Mouse (Mus musculus) stomach, embryonic 15.5 days (tissue): ENCODE measurements around the gene Endog. TPM values are rescaled to one million over a fixed set of nuclear protein-coding genes. Genes with fewer than 3 reads are reported as not detected.
"Not testable (repeated sequence)": the region's sequence is repeated elsewhere in the genome, so short reads cannot be mapped to it uniquely, and the experiment has no call there.

Source experiments
- ATAC-seq: fragments of 200-750 bp; cut with Nextera tagmentation; 2 replicates; pipeline ENCODE4 v1.8.0; 2017; ENCODE audit warnings: low read depth, moderate number of reproducible peaks, moderate TSS enrichment; ENCODE audit not compliant: insufficient read depth, low FRiP score
- H3K27ac ChIP-seq: fragments of 300-500 bp; sonication (generic); 2 replicates; pipeline ENCODE4 v1.5.1; 2015; ENCODE audit warnings: mild to moderate bottlenecking, inconsistent platforms
- H3K27me3 ChIP-seq: fragments of 300-500 bp; sonication (generic); replicated peaks from 2 replicates; pipeline ENCODE4 v1.6.1; 2015; ENCODE audit warnings: inconsistent platforms
- H3K36me3 ChIP-seq: fragments of 300-500 bp; sonication (generic); 2 replicates; pipeline ENCODE4 v1.6.1; 2015; ENCODE audit warnings: inconsistent platforms
- H3K4me1 ChIP-seq: fragments of 300-500 bp; sonication (generic); 2 replicates; pipeline ENCODE4 v1.6.1; 2015; ENCODE audit warnings: inconsistent platforms
- H3K4me2 ChIP-seq: fragments of 300-500 bp; sonication (generic); 2 replicates; pipeline ENCODE4 v1.6.1; 2015; ENCODE audit warnings: mild to moderate bottlenecking, inconsistent platforms
- H3K4me3 ChIP-seq: fragments of 300-500 bp; sonication (generic); replicated peaks from 2 replicates; pipeline ENCODE4 v1.5.1; 2015; ENCODE audit warnings: inconsistent platforms
- H3K9ac ChIP-seq: fragments of 300-500 bp; sonication (generic); 2 replicates; pipeline ENCODE4 v1.6.1; 2015; ENCODE audit warnings: inconsistent platforms
- H3K9me3 ChIP-seq: fragments of 300-500 bp; sonication (generic); 2 replicates; pipeline ENCODE4 v1.6.1; 2016; ENCODE audit warnings: inconsistent platforms
- WGBS: fragments of 180-500 bp; shearing (Covaris S2); methylation state at CpG from one replicate; pipeline ENCODE4 v1.1.7; 2015; 5-methylcytosine and 5-hydroxymethylcytosine counted together
- polyA plus RNA-seq: library from polyadenylated mRNA; unstranded; fragments of >200 nt; fragmentation: Nextera tagmentation; extraction: Ambion mirVana; gene quantifications from 2 replicates; pipeline ENCODE4 v1.2.1, GENCODE M21; 2015

Gene Endog
- polyA plus RNA-seq, 1 experiment from 2014 or later, result 31.5 TPM

DNA sequence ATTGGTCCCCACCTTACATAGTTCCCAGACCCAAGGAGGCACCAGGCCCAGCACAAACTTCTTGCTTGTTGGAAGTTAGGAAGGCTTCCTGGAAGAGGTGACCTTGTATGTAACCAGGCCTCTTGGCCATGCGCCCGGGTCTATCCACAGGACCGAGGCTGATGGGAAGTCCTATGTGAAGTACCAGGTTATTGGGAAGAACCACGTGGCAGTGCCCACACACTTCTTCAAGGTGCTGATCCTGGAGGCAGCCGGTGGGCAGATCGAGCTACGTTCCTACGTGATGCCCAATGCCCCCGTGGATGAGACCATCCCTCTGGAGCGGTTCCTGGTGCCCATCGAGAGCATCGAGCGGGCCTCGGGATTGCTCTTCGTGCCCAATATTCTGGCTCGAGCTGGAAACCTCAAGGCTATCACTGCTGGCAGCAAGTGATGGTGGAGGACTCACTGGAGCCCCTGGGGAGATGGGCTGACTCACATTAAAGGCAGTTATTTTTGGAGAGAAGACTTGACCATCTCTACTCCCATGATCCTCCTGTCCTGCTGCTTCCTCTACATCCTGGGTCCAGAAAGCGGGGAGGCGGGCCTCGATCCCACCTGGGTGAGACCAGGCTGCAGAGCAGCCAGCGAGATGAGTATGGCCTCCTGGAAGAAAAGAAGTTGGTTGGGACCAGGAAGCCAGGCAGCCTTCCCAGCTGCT lies 2.4 kb downstream of the Endog start:
- H3K36me3 ChIP-seq, result peaks cover 40% of the 10 kb centered on the region
- peaks cover 20% of the 10 kb centered on the region for H3K4me1 ChIP-seq
- H3K9ac ChIP-seq, result no peak overlapping the region
- no peak overlapping the region for H3K27ac ChIP-seq
- ATAC-seq, result no peak
- 94% methylated on average over 20 of the region's 20 CpGs for WGBS
- H3K4me2 ChIP-seq, result no peak overlapping the region
- H3K9me3 ChIP-seq, result no peaks in the 10 kb centered on the region
- H3K4me3 ChIP-seq, result no peak overlapping the region
- H3K27me3 ChIP-seq, result no peaks in the 10 kb centered on the region

GRCm38 (mm10) chr2:30175897-30176296 lies 4.6 kb downstream of the Endog start:
- ATAC-seq, result no peak
- Histone ChIP-seq H3K27me3 (no peaks in the 10 kb centered on the region), H3K9ac (no peak overlapping the region), H3K9me3 (no peaks in the 10 kb centered on the region), H3K4me1 (peaks cover 20% of the 10 kb centered on the region), H3K4me3 (no peak overlapping the region), H3K36me3 (peaks cover 40% of the 10 kb centered on the region), H3K27ac (no peak overlapping the region), H3K4me2 (no peak overlapping the region)
- WGBS, result 89% methylated on average over 8 of the region's 8 CpGs

- WGBS, result 97% methylated on average over 2 of the region's 2 CpGs
- Histone ChIP-seq H3K27me3 (no peaks in the 10 kb centered on the region), H3K27ac (no peak overlapping the region), H3K36me3 (peaks cover 40% of the 10 kb centered on the region), H3K9me3 (no peaks in the 10 kb centered on the region), H3K4me3 (0 out of 2 replicates have a peak overlapping the region, but pooled peaks have one; percentile 63), H3K9ac (no peak overlapping the region), H3K4me1 (peaks cover 17% of the 10 kb centered on the region), H3K4me2 (no peak overlapping the region)
- ATAC-seq, result no peak
Measured at GRCm38 (mm10) chr2:30176561-30176960, 5.3 kb downstream of the Endog start.

DNA sequence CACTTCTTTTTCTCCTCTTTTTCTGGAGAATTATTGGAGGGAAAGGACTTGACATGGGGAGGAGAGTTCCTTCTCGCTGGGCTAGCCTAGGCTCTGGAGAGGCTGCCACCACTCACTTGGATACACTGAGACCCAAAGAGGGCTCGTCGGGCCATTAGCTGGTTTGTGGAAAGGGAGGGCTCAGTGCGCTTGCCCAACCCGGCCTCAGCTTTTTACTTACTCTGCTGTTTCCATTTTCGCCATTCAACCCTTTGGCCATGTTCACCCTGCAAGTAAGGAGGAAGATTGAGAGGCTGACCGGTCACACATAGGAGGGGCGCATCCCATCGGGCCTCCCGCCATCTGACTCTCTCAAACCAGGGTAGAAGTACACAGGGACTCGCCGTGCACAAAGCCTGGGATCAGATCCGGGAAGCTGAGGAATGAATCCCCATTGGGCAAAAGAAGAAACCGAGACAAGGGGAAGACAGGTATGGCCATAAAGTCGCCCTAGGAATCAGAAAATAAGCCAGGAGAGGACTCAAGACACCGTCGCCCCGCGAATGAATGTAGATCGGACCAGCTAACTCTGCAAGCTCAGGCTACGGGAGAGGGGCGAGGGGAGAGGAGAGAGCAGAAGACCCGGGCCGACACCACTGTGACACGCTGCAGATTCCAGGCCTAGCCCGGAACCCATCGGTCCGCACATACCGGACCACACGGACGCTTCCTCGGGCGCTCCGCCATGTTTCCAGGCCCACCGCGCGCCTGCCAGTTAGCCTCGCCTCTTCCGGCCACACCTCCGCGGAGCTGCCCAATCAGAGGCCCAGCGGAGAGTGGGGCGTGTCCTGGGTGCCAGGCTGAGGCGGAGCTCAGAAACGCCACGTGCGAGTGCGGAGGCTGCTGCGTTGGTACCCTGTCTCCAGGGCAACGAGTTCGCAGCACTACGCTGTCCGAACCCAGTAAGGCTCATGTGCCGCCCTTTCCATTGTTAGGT lies 6.7 kb downstream of the Endog start, which contains the start of gene Spout1:
Spout1 (minus strand) TSS at position 760 of the 976 bp plus-strand sequence.
- Histone ChIP-seq H3K4me3 (peak within 1 kb of the TSS; percentile 63), H3K9me3 (no peaks in the 10 kb centered on the region), H3K4me1 (peaks cover 10% of the 10 kb centered on the region), H3K4me2 (peak within 1 kb of the TSS; percentile 79), H3K9ac (peak within 1 kb of the TSS; percentile 60), H3K27me3 (no peaks in the 10 kb centered on the region), H3K27ac (no peak within 1 kb of the TSS), H3K36me3 (peaks cover 38% of the 10 kb centered on the region)
- ATAC-seq, result peak; percentile 96
- 1% methylated on average over 54 of the region's 54 CpGs for WGBS

DNA sequence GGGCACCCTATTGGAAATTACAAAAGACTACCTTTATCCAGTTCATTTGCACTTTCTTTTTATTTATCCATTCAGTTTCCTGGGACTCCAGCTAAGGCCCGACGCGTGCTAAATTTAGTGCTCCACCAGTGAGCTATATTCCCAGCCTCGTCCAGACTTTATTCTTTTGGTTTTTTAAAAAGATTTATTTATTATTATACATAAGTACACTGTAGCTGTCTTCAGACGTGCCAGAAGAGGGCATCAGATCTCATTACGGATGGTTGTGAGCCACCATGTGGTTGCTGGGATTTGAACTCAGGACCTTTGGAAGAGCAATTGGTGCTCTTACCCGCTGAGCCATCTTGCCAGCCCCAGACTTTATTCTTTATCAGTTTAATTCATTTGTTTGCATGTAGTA lies 7.4 kb downstream of the Endog start:
- Histone ChIP-seq H3K4me1 (peaks cover 10% of the 10 kb centered on the region), H3K4me3 (peak overlapping the region; percentile 63), H3K36me3 (peaks cover 31% of the 10 kb centered on the region), H3K4me2 (peak overlapping the region; percentile 79)
- not testable (repeated sequence) for H3K27ac ChIP-seq, H3K27me3 ChIP-seq, H3K9me3 ChIP-seq, H3K9ac ChIP-seq, ATAC-seq
- 55% methylated on average over 7 of the region's 7 CpGs for WGBS

- peaks cover 4% of the 10 kb centered on the region for H3K4me1 ChIP-seq
- no peak overlapping the region for H3K4me3 ChIP-seq
- 0 out of 2 replicates have a peak, but pooled peaks cover 4% of the 10 kb centered on the region for H3K36me3 ChIP-seq
- no peak for ATAC-seq
- H3K27ac ChIP-seq, result no peak overlapping the region
- H3K4me2 ChIP-seq, result no peak overlapping the region
- H3K9me3 ChIP-seq, result no peaks in the 10 kb centered on the region
- no peaks in the 10 kb centered on the region for H3K27me3 ChIP-seq
- H3K9ac ChIP-seq, result no peak overlapping the region
- WGBS, result 86% methylated on average over 2 of the region's 2 CpGs
Measured at GRCm38 (mm10) chr2:30182424-30182823, 11.1 kb downstream of the Endog start.

GRCm38 (mm10) chr2:30183721-30184120 lies 12.4 kb downstream of the Endog start:
- WGBS, result 67% methylated on average over 3 of the region's 3 CpGs
- ATAC-seq, result no peak
- H3K27me3 ChIP-seq, result no peaks in the 10 kb centered on the region

GRCm38 (mm10) chr2:30185276-30185675 lies 14.0 kb downstream of the Endog start:
- Histone ChIP-seq H3K27ac (no peak overlapping the region), H3K36me3 (0 out of 2 replicates have a peak, but pooled peaks cover 4% of the 10 kb centered on the region), H3K9ac (no peak overlapping the region), H3K9me3 (no peaks in the 10 kb centered on the region), H3K27me3 (no peaks in the 10 kb centered on the region), H3K4me2 (no peak overlapping the region), H3K4me3 (no peak overlapping the region), H3K4me1 (no peaks in the 10 kb centered on the region)
- WGBS, result 89% methylated on average over 6 of the region's 6 CpGs
- peak; percentile 72; the same call in 1 of the 2 replicates for ATAC-seq

More at GRCm38 (mm10) chr2:30183721-30184120, 12.4 kb downstream of the Endog start:
- H3K9me3 ChIP-seq, result no peaks in the 10 kb centered on the region
- H3K27ac ChIP-seq, result no peak overlapping the region
- H3K4me1 ChIP-seq, result no peaks in the 10 kb centered on the region
- no peak overlapping the region for H3K4me3 ChIP-seq
- H3K4me2 ChIP-seq, result no peak overlapping the region
- H3K36me3 ChIP-seq, result 0 out of 2 replicates have a peak, but pooled peaks cover 4% of the 10 kb centered on the region
- no peak overlapping the region for H3K9ac ChIP-seq

- WGBS, result 74% methylated on average over 3 of the region's 3 CpGs
- no peak for ATAC-seq
- Histone ChIP-seq H3K36me3 (0 out of 2 replicates have a peak, but pooled peaks cover 4% of the 10 kb centered on the region), H3K9me3 (no peaks in the 10 kb centered on the region), H3K4me1 (no peaks in the 10 kb centered on the region), H3K4me3 (no peak overlapping the region), H3K4me2 (no peak overlapping the region), H3K27me3 (no peaks in the 10 kb centered on the region), H3K9ac (no peak overlapping the region), H3K27ac (no peak overlapping the region)
Measured at GRCm38 (mm10) chr2:30185681-30186080, 14.4 kb downstream of the Endog start.

DNA sequence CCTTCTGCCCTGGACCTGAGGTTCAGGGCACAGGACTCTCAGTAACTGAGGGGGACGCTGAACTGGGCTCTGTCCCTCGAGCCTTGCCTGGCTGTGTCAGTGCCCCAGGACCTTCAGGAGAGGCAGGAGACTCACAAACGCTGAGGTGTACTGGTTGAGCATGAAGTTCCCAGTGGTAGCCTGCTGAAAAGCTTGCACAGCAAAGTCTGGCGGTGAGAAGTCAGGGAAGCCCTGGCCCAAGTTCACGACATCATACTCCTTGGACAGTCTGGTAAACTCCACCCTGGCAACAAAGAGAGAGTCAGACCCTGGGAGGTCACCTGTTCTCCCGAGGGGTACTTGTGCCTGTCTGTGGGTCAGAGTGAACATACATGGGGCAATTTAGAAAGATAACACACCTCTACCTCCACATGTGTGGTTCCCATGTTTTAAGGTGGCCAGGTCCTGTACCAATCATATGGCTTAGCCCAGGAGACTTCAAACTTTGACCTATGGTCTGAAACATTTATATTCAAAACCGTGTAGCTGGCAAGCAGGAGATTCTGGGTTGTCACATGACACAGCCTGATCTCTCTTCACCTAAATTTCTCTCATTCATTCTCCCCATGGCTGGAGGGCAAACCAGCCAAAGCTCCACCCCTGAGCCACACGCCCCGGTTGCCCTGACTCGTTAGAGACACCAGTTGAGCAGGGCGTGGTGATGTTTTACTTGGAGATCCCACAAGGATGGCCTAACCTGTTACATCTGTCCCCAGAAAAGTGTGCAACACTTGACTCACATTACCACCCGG lies 20.7 kb downstream of the Endog start:
- Histone ChIP-seq H3K9ac (no peak overlapping the region; the same call in 1 of the 2 replicates), H3K4me3 (no peak overlapping the region), H3K4me2 (no peak overlapping the region), H3K36me3 (no peaks in the 10 kb centered on the region), H3K27ac (no peak overlapping the region), H3K27me3 (no peaks in the 10 kb centered on the region), H3K9me3 (no peaks in the 10 kb centered on the region), H3K4me1 (no peaks in the 10 kb centered on the region)
- no peak; the same call in 1 of the 2 replicates for ATAC-seq
- 85% methylated on average over 12 of the region's 12 CpGs for WGBS

DNA sequence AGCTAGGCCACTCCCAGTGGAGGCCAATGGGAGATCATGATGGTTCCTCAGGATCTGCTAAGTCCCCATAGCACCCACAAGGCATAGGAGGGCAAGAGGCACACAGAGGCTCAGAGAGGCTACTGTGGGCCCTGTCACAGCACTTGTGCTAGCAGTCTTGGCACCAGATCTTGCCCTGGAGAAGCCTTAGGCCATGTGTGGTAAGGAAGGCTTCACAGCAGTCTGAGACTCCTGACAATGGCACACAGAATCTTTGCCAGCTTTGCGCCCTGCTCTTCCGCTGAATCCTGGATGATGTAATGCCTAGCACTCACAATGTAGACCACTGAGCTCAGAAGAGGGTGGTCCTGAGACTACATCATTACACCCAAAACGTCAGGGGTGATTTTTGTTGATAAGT lies 23.4 kb downstream of the Endog start:
- no peak overlapping the region for H3K27ac ChIP-seq
- no peaks in the 10 kb centered on the region for H3K27me3 ChIP-seq
- no peak overlapping the region for H3K9ac ChIP-seq
- no peaks in the 10 kb centered on the region for H3K9me3 ChIP-seq
- no peak overlapping the region for H3K4me3 ChIP-seq
- H3K4me1 ChIP-seq, result no peaks in the 10 kb centered on the region; the same call in 1 of the 2 replicates
- no peaks in the 10 kb centered on the region for H3K36me3 ChIP-seq
- H3K4me2 ChIP-seq, result no peak overlapping the region
- no peak for ATAC-seq
- WGBS, result 81% methylated on average over 3 of the region's 3 CpGs
